Mouse (Mus musculus): ENCODE results near the gene Arhgap42. TPM values are rescaled to one million over a fixed set of nuclear protein-coding genes. Genes with fewer than 3 reads are reported as not detected.
A peak's percentile ranks its signal among the peaks of the same experiment; 100 is the strongest.

Gene Arhgap42
- polyA plus RNA-seq, 1 experiment from 2014 or later = 10.2 TPM

GRCm38 (mm10) chr9:9049202-9049601 lies 189.7 kb downstream of the Arhgap42 start:
- Histone ChIP-seq H3K4me3 (ENCODE audit: low read length) (no peak overlapping the region), H3K36me3 (ENCODE audit: control insufficient read depth, insufficient read depth) (no peaks in the 10 kb centered on the region), H3K9ac (ENCODE audit: low read length) (no peak overlapping the region), H3K4me1 (ENCODE audit: control insufficient read depth, insufficient read depth, low read length) (no peaks in the 10 kb centered on the region), H3K27me3 (ENCODE audit: control insufficient read depth, insufficient read depth, low read length) (no peaks in the 10 kb centered on the region), H3K9me3 (replicated peaks; ENCODE audit: control insufficient read depth, low read length) (no peaks in the 10 kb centered on the region), H3K27ac (ENCODE audit: low read length) (no peak overlapping the region), H3K4me2 (ENCODE audit: low read depth, low read length) (no peak overlapping the region)
- 51% methylated on average over 3 of the region's 3 CpGs for WGBS
- no peak for ATAC-seq (replicated peaks; ENCODE audit: extremely low read depth, insufficient read depth, low FRiP score)

- Histone ChIP-seq H3K4me1 (ENCODE audit: control insufficient read depth, insufficient read depth, low read length) (peaks cover 11% of the 10 kb centered on the region), H3K9ac (ENCODE audit: low read length) (no peak overlapping the region), H3K27me3 (ENCODE audit: control insufficient read depth, insufficient read depth, low read length) (no peaks in the 10 kb centered on the region), H3K36me3 (ENCODE audit: control insufficient read depth, insufficient read depth) (no peaks in the 10 kb centered on the region), H3K9me3 (replicated peaks; ENCODE audit: control insufficient read depth, low read length) (no peaks in the 10 kb centered on the region), H3K27ac (ENCODE audit: low read length) (no peak overlapping the region), H3K4me2 (ENCODE audit: low read depth, low read length) (no peak overlapping the region), H3K4me3 (ENCODE audit: low read length) (no peak overlapping the region)
- WGBS = 80% methylated on average over 7 of the region's 7 CpGs
- no peak for ATAC-seq (replicated peaks; ENCODE audit: extremely low read depth, insufficient read depth, low FRiP score)
Measured at GRCm38 (mm10) chr9:9041009-9041408, 197.9 kb downstream of the Arhgap42 start.

DNA sequence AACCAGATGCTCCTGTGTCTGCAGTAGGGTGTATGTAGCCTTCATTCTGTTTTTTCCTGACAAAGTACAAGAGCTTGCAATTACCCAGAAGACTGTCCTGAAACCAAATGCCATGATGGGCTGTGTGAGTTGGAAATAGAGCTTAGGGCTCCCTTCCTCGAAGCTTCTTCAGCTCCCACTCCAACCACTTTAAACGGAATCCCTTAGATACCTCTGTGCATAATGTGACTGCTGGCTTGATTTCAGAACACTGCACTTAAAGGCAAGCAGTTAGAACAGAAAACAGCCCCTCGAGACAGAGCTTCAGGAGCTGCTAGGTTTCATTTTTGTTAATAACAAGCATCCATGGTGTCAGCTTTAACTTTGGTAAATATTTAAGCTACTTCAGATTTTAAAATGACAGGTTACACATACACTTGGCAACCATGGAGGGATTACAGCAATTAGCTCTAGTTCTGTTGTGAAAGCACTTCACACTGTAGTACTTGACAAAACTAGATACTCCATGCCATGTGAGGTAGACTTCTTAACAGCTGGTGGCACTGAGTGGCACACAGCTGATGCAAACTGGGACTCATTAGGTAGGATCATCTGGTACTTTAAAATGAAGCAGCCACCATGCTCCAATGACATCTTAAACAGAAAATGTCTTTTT lies 201.8 kb downstream of the Arhgap42 start:
- Histone ChIP-seq H3K4me2 (ENCODE audit: low read depth, low read length) (peak overlapping the region; percentile 36; the same call in 1 of the 2 replicates), H3K4me1 (ENCODE audit: control insufficient read depth, insufficient read depth, low read length) (peaks cover 11% of the 10 kb centered on the region)

DNA sequence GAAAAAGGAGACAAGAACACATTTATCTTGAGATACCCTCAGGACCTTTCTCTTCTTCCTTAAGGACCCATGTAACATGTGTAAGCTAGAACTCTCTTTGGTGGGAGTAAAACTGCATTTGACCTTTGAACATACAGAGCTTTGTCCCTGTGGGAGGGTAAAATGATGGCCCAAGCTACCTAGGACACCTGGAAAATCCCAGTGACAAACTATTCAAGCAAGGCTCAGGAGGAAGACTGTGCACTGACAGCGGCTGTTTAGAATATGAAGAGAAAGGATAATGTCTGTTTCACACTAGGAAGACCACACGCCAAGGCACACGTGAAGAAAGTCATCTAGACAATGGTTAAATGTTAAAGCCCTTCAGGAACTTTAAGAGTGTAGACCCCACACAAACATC lies 211.0 kb downstream of the Arhgap42 start:
- Histone ChIP-seq H3K9ac (ENCODE audit: low read length) (no peak overlapping the region), H3K9me3 (replicated peaks; ENCODE audit: control insufficient read depth, low read length) (no peaks in the 10 kb centered on the region), H3K27me3 (ENCODE audit: control insufficient read depth, insufficient read depth, low read length) (no peaks in the 10 kb centered on the region), H3K4me2 (ENCODE audit: low read depth, low read length) (no peak overlapping the region), H3K36me3 (ENCODE audit: control insufficient read depth, insufficient read depth) (no peaks in the 10 kb centered on the region), H3K4me3 (ENCODE audit: low read length) (no peak overlapping the region), H3K27ac (ENCODE audit: low read length) (no peak overlapping the region), H3K4me1 (ENCODE audit: control insufficient read depth, insufficient read depth, low read length) (no peaks in the 10 kb centered on the region)
- WGBS = 79% methylated on average over 3 of the region's 3 CpGs
- ATAC-seq (replicated peaks; ENCODE audit: extremely low read depth, insufficient read depth, low FRiP score) = no peak

More for the DNA sequence above, 201.8 kb downstream of the Arhgap42 start:
- ATAC-seq (replicated peaks; ENCODE audit: extremely low read depth, insufficient read depth, low FRiP score) = peak; percentile 72; the same call in 1 of the 2 replicates
- H3K9me3 ChIP-seq (replicated peaks; ENCODE audit: control insufficient read depth, low read length) = no peaks in the 10 kb centered on the region
- H3K36me3 ChIP-seq (ENCODE audit: control insufficient read depth, insufficient read depth) = no peaks in the 10 kb centered on the region
- no peaks in the 10 kb centered on the region for H3K27me3 ChIP-seq (ENCODE audit: control insufficient read depth, insufficient read depth, low read length)
- no peak overlapping the region for H3K9ac ChIP-seq (ENCODE audit: low read length)
- peak overlapping the region; percentile 39 for H3K27ac ChIP-seq (ENCODE audit: low read length)
- no peak overlapping the region for H3K4me3 ChIP-seq (ENCODE audit: low read length)
- 34% methylated on average over 3 of the region's 3 CpGs for WGBS

GRCm38 (mm10) chr9:9027445-9027844 lies 211.5 kb downstream of the Arhgap42 start:
- no peak for ATAC-seq (replicated peaks; ENCODE audit: extremely low read depth, insufficient read depth, low FRiP score)
- no peaks in the 10 kb centered on the region for H3K9me3 ChIP-seq (replicated peaks; ENCODE audit: control insufficient read depth, low read length)
- H3K4me3 ChIP-seq (ENCODE audit: low read length) = no peak overlapping the region
- 25% methylated on average over 5 of the region's 5 CpGs for WGBS
- no peaks in the 10 kb centered on the region for H3K27me3 ChIP-seq (ENCODE audit: control insufficient read depth, insufficient read depth, low read length)
- H3K9ac ChIP-seq (ENCODE audit: low read length) = no peak overlapping the region
- H3K4me2 ChIP-seq (ENCODE audit: low read depth, low read length) = no peak overlapping the region
- no peaks in the 10 kb centered on the region for H3K4me1 ChIP-seq (ENCODE audit: control insufficient read depth, insufficient read depth, low read length)
- no peak overlapping the region for H3K27ac ChIP-seq (ENCODE audit: low read length)
- no peaks in the 10 kb centered on the region for H3K36me3 ChIP-seq (ENCODE audit: control insufficient read depth, insufficient read depth)

DNA sequence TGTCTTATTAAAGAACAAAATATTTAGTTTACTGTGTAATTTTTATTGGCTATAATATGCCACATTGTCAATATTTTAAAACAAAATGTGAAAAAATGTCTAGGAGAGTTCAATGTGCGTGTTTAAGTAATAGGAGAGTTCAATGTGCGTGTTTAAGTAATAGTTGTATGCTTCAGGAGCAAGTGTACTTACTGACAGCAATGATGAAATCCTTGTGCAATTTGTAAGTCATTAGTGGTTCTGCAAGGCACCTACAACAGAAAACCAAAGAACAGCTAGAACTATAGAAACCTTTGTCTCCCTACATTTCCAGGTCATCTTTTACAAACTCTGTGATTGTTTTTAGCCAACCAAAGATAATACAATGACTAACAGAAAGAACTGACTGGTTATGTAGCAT lies 223.8 kb downstream of the Arhgap42 start:
- no peak for ATAC-seq (replicated peaks; ENCODE audit: extremely low read depth, insufficient read depth, low FRiP score)
- 88% methylated on average over 2 of the region's 2 CpGs for WGBS
- H3K9ac ChIP-seq (ENCODE audit: low read length) = no peak overlapping the region

DNA sequence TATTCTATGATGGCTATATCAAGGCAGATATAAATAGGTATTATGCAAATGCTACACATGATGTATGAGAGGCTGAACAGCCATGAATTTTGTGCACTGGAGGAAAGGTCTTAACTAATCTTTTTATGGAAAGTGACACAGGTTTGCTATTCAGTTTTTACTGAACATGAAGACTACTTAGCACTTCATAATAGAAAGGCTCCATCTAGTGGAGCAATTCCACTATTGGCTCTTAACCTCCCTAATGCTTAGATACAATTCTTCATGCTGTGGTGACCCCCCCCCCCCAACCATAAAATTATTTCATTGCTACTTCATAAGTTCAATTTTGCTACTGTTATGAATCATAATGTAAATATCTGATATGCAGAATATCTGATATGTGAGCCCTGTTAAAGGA lies 237.7 kb downstream of the Arhgap42 start:
- H3K9ac ChIP-seq (ENCODE audit: low read length) = no peak overlapping the region
- H3K4me1 ChIP-seq (ENCODE audit: control insufficient read depth, insufficient read depth, low read length) = no peaks in the 10 kb centered on the region
- no peaks in the 10 kb centered on the region for H3K27me3 ChIP-seq (ENCODE audit: control insufficient read depth, insufficient read depth, low read length)
- H3K4me2 ChIP-seq (ENCODE audit: low read depth, low read length) = no peak overlapping the region
- no peak for ATAC-seq (replicated peaks; ENCODE audit: extremely low read depth, insufficient read depth, low FRiP score)
- peaks cover 7% of the 10 kb centered on the region; the same call in 1 of the 2 replicates for H3K36me3 ChIP-seq (ENCODE audit: control insufficient read depth, insufficient read depth)
- no peaks in the 10 kb centered on the region for H3K9me3 ChIP-seq (replicated peaks; ENCODE audit: control insufficient read depth, low read length)
- no peak overlapping the region for H3K27ac ChIP-seq (ENCODE audit: low read length)
- no peak overlapping the region for H3K4me3 ChIP-seq (ENCODE audit: low read length)

More for the DNA sequence above, 223.8 kb downstream of the Arhgap42 start:
- Histone ChIP-seq H3K4me3 (ENCODE audit: low read length) (no peak overlapping the region), H3K27ac (ENCODE audit: low read length) (no peak overlapping the region), H3K27me3 (ENCODE audit: control insufficient read depth, insufficient read depth, low read length) (no peaks in the 10 kb centered on the region), H3K9me3 (replicated peaks; ENCODE audit: control insufficient read depth, low read length) (no peaks in the 10 kb centered on the region), H3K4me1 (ENCODE audit: control insufficient read depth, insufficient read depth, low read length) (no peaks in the 10 kb centered on the region), H3K36me3 (ENCODE audit: control insufficient read depth, insufficient read depth) (peaks cover 5% of the 10 kb centered on the region; the same call in 1 of the 2 replicates), H3K4me2 (ENCODE audit: low read depth, low read length) (no peak overlapping the region)

- 54% methylated on average over 2 of the region's 2 CpGs for WGBS
- H3K27ac ChIP-seq (ENCODE audit: low read length) = no peak overlapping the region
- ATAC-seq (replicated peaks; ENCODE audit: extremely low read depth, insufficient read depth, low FRiP score) = no peak
- H3K36me3 ChIP-seq (ENCODE audit: control insufficient read depth, insufficient read depth) = peaks cover 3% of the 10 kb centered on the region; the same call in 1 of the 2 replicates
- no peaks in the 10 kb centered on the region for H3K9me3 ChIP-seq (replicated peaks; ENCODE audit: control insufficient read depth, low read length)
- H3K4me1 ChIP-seq (ENCODE audit: control insufficient read depth, insufficient read depth, low read length) = no peaks in the 10 kb centered on the region
- no peak overlapping the region for H3K4me2 ChIP-seq (ENCODE audit: low read depth, low read length)
- H3K27me3 ChIP-seq (ENCODE audit: control insufficient read depth, insufficient read depth, low read length) = no peaks in the 10 kb centered on the region
- no peak overlapping the region for H3K9ac ChIP-seq (ENCODE audit: low read length)
- H3K4me3 ChIP-seq (ENCODE audit: low read length) = no peak overlapping the region
Measured at GRCm38 (mm10) chr9:8996494-8996893, 242.4 kb downstream of the Arhgap42 start.

DNA sequence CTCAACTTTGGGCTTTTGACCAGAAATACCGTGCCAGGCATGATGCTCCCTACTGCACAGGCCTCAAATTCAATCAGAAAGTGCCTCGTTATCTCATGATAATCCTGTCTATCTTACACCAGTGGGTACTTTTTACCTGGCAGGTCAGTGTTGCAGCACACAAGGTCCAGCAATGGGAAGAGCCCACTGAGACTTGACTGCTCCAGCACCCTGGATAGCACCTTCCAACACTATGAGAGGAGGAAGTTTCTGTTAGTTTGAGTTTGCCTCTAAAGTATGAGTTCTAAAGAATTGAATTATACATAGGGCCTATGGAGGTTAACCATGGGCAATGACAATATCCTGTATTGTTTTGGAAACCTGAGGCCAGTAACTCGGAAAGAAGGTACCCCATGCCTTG lies 256.6 kb downstream of the Arhgap42 start:
- Histone ChIP-seq H3K27me3 (ENCODE audit: control insufficient read depth, insufficient read depth, low read length) (no peaks in the 10 kb centered on the region), H3K4me3 (ENCODE audit: low read length) (no peak overlapping the region), H3K4me2 (ENCODE audit: low read depth, low read length) (no peak overlapping the region), H3K4me1 (ENCODE audit: control insufficient read depth, insufficient read depth, low read length) (no peaks in the 10 kb centered on the region), H3K9me3 (replicated peaks; ENCODE audit: control insufficient read depth, low read length) (no peaks in the 10 kb centered on the region), H3K36me3 (ENCODE audit: control insufficient read depth, insufficient read depth) (no peaks in the 10 kb centered on the region), H3K9ac (ENCODE audit: low read length) (no peak overlapping the region), H3K27ac (ENCODE audit: low read length) (no peak overlapping the region)
- 63% methylated on average over 3 of the region's 3 CpGs for WGBS
- ATAC-seq (replicated peaks; ENCODE audit: extremely low read depth, insufficient read depth, low FRiP score) = no peak
